Mouse (Mus musculus) liver, postnatal 0 days (tissue): ENCODE results near the gene Tmem123. TPM values are rescaled to one million over a fixed set of nuclear protein-coding genes. Genes with fewer than 3 reads are reported as not detected.
A peak's percentile ranks its signal among the peaks of the same experiment; 100 is the strongest.

Experiments used
- ATAC-seq: fragments of 200-750 bp; cut with Nextera tagmentation; 2 replicates; pipeline ENCODE4 v1.8.0; 2017; ENCODE audit warnings: mild to moderate bottlenecking, moderate library complexity
- DNase-seq: peaks from one replicate; pipeline ENCODE4 v3.0.0-alpha.2; 2016
- H3K27ac ChIP-seq: fragments of 300-500 bp; sonication (generic); 2 replicates; pipeline ENCODE4 v1.5.1; 2014; ENCODE audit warnings: antibody characterized with exemption, moderate library complexity, mild to moderate bottlenecking, low read depth
- H3K27me3 ChIP-seq: fragments of 300-500 bp; sonication (generic); 2 replicates; pipeline ENCODE4 v1.6.1; 2014; ENCODE audit warnings: low read length, control low read depth, mixed read lengths; ENCODE audit not compliant: insufficient read depth
- H3K36me3 ChIP-seq: fragments of 300-500 bp; sonication (generic); replicated peaks from 2 replicates; pipeline ENCODE4 v1.6.1; 2014; ENCODE audit warnings: mild to moderate bottlenecking, control low read depth, low read length, moderate library complexity, mixed read lengths; ENCODE audit not compliant: insufficient read depth
- H3K4me1 ChIP-seq: fragments of 300-500 bp; sonication (generic); 2 replicates; pipeline ENCODE4 v1.6.1; 2014; ENCODE audit warnings: antibody characterized with exemption, mild to moderate bottlenecking, control low read depth; ENCODE audit not compliant: insufficient read depth
- H3K4me2 ChIP-seq: fragments of 300-500 bp; sonication (generic); 2 replicates; pipeline ENCODE4 v1.6.1; 2014; ENCODE audit warnings: low read depth, mild to moderate bottlenecking, low read length, moderate library complexity, mixed read lengths
- H3K4me3 ChIP-seq: fragments of 300-500 bp; sonication (generic); 2 replicates; pipeline ENCODE4 v1.5.1; 2014; ENCODE audit warnings: low read depth, low read length
- H3K9ac ChIP-seq: fragments of 300-500 bp; sonication (generic); replicated peaks from 2 replicates; pipeline ENCODE4 v1.6.1; 2014; ENCODE audit warnings: mild to moderate bottlenecking, moderate library complexity
- H3K9me3 ChIP-seq: fragments of 300-500 bp; sonication (generic); 2 replicates; pipeline ENCODE4 v1.6.1; 2016; ENCODE audit warnings: mild to moderate bottlenecking, control low read depth, low read length, mixed read lengths
- CTCF ChIP-seq: sonication (generic); IDR thresholded peaks from 2 replicates; pipeline ENCODE4 v1.5.1; 2016; ENCODE audit warnings: antibody characterized with exemption, low read depth
- EP300 ChIP-seq: IDR thresholded peaks from 2 replicates; pipeline ENCODE4 v1.6.1; 2016; ENCODE audit warnings: antibody characterized with exemption, low read depth, mild to moderate bottlenecking
- WGBS: fragments of 180-500 bp; shearing (Covaris S2); extraction: QIAGEN DNeasy Blood & Tissue Kit; methylation state at CpG from one replicate; pipeline ENCODE4 v1.1.7; 2014; ENCODE audit not compliant: insufficient replicate concordance; 5-methylcytosine and 5-hydroxymethylcytosine counted together
- polyA plus RNA-seq: library from polyadenylated mRNA; unstranded; fragments of >200 nt; fragmentation: Nextera tagmentation; extraction: Ambion mirVana; gene quantifications from 2 replicates; pipeline ENCODE4 v1.2.1, GENCODE M21; 2015

Tmem123 gene
- polyA plus RNA-seq, result 27.7 and 29.2 TPM in 2 replicates

GRCm38 (mm10) chr9:7763614-7764300 lies at the start of gene Tmem123:
TSS of gene Tmem123 (plus strand) at chr9:7764041.
- peak within 1 kb of the TSS; percentile 87 for H3K4me2 ChIP-seq
- peak within 1 kb of the TSS; percentile 77 for H3K4me3 ChIP-seq
- peaks cover 6% of the 10 kb centered on the region for H3K36me3 ChIP-seq
- H3K4me1 ChIP-seq, result peaks cover 27% of the 10 kb centered on the region
- WGBS, result under 1% methylated on average over 48 of the region's 52 CpGs
- peak; percentile 100 for DNase-seq
- H3K9ac ChIP-seq, result peak within 1 kb of the TSS; percentile 84
- peaks cover 3% of the 10 kb centered on the region; the same call in 1 of the 2 replicates for H3K9me3 ChIP-seq
- H3K27me3 ChIP-seq, result no peaks in the 10 kb centered on the region
- TF ChIP-seq CTCF, result peak; percentile 58
- no peak; the same call in 1 of the 2 replicates for TF ChIP-seq EP300
- peak; percentile 95 for ATAC-seq
- peak within 1 kb of the TSS; percentile 86 for H3K27ac ChIP-seq

DNA sequence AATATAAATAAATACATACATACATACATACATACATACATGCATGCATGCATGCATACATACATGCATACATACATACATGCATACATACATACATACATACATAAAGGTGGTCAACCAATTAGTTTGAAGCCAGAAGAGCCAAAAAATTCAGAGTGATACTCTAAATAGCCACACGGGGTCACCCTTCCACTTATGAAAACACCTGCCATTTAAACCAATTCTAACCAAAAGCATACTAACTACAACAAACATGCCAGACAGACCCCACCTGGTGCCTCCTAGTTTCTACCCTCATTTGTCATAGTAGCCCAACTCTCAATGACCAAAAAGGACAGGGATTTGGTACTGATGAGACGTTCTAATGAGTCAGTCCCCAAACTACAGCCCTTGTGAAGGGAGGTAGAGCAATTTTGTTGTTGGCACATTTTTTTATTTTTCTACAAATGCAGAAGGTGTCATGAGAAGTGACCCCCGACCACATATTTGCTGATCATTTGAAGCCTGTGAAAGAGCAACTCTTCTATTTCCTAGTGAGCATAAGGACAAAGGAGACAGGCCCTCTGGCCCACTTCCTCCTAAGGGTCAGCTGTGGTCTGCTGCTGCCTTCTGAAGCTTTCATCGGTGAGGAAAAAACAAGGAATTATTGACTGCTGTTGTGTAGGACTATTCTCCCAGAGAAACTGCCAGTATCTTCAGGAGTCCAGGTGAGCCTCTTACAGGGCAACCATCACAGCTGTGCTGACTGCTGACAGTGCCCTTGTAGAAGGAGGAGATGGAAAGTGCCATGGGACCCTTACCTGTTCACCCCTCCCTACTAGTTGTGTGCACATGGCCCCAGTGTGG lies 49.6 kb upstream of the Tmem123 start:
- no peaks in the 10 kb centered on the region for H3K4me1 ChIP-seq
- ATAC-seq, result peak; percentile 31; the same call in 1 of the 2 replicates
- no peak overlapping the region for H3K4me2 ChIP-seq
- no peaks in the 10 kb centered on the region for H3K9me3 ChIP-seq
- no peaks in the 10 kb centered on the region for H3K36me3 ChIP-seq
- no peak overlapping the region for H3K4me3 ChIP-seq
- TF ChIP-seq CTCF (peak; percentile 80), EP300 (no peak)
- H3K27me3 ChIP-seq, result no peaks in the 10 kb centered on the region
- no peak overlapping the region for H3K27ac ChIP-seq
- no peak overlapping the region for H3K9ac ChIP-seq
- peak; percentile 33 for DNase-seq
- WGBS, result 30% methylated on average over 4 of the region's 4 CpGs

GRCm38 (mm10) chr9:7714908-7715175 lies 49.0 kb upstream of the Tmem123 start:
- H3K4me3 ChIP-seq, result no peak overlapping the region
- no peak for DNase-seq

GRCm38 (mm10) chr9:7721543-7721942 lies 42.3 kb upstream of the Tmem123 start:
- no peak overlapping the region for H3K27ac ChIP-seq
- H3K27me3 ChIP-seq, result no peaks in the 10 kb centered on the region
- H3K4me2 ChIP-seq, result no peak overlapping the region
- no peaks in the 10 kb centered on the region for H3K9me3 ChIP-seq
- no peaks in the 10 kb centered on the region for H3K4me1 ChIP-seq
- 70% methylated on average over 1 of the region's 1 CpGs for WGBS
- DNase-seq (no peak), ATAC-seq (no peak)
- no peak overlapping the region for H3K4me3 ChIP-seq
- H3K9ac ChIP-seq, result no peak overlapping the region
- no peak for TF ChIP-seq CTCF
- TF ChIP-seq EP300, result no peak
- H3K36me3 ChIP-seq, result no peaks in the 10 kb centered on the region

More at GRCm38 (mm10) chr9:7714908-7715175, 49.0 kb upstream of the Tmem123 start:
- no peaks in the 10 kb centered on the region for H3K36me3 ChIP-seq
- H3K27ac ChIP-seq, result no peak overlapping the region
- no peak for ATAC-seq
- WGBS, result 85% methylated on average over 2 of the region's 2 CpGs
- TF ChIP-seq EP300 (no peak), CTCF (no peak)
- no peak overlapping the region for H3K9ac ChIP-seq
- no peaks in the 10 kb centered on the region for H3K9me3 ChIP-seq
- H3K4me2 ChIP-seq, result no peak overlapping the region
- H3K27me3 ChIP-seq, result no peaks in the 10 kb centered on the region
- no peaks in the 10 kb centered on the region for H3K4me1 ChIP-seq

GRCm38 (mm10) chr9:7728997-7729396 lies 34.8 kb upstream of the Tmem123 start:
- no peak overlapping the region for H3K4me3 ChIP-seq
- TF ChIP-seq EP300, result no peak
- no peak for TF ChIP-seq CTCF
- H3K27ac ChIP-seq, result no peak overlapping the region
- H3K36me3 ChIP-seq, result no peaks in the 10 kb centered on the region
- 61% methylated on average over 4 of the region's 4 CpGs for WGBS
- H3K9ac ChIP-seq, result no peak overlapping the region
- no peak for ATAC-seq
- no peak for DNase-seq
- H3K27me3 ChIP-seq, result no peaks in the 10 kb centered on the region
- no peaks in the 10 kb centered on the region for H3K9me3 ChIP-seq
- no peaks in the 10 kb centered on the region for H3K4me1 ChIP-seq
- H3K4me2 ChIP-seq, result no peak overlapping the region

DNA sequence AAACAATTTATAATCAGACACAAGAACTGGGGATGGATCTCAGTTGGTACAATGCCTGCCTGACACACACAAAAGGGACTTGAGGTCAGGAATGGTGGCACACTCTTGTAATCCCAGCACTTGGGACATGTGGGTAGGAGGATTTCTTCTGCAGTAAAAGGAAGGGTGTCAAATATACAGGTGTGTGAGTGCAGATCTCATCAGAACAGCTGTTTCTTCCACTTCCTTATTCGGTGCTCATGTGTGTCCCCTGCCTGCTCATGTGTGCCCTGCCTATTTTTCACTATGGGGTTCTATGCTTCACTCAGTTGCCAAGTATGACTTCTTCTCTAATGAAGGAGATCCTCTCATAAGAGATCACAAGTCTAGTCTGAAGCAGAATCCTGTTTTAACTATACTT lies 21.1 kb upstream of the Tmem123 start:
- TF ChIP-seq EP300, result no peak
- TF ChIP-seq CTCF, result no peak
- H3K27me3 ChIP-seq, result no peaks in the 10 kb centered on the region
- ATAC-seq, result peak; percentile 40; the same call in 1 of the 2 replicates
- H3K27ac ChIP-seq, result peak overlapping the region; percentile 48; the same call in 1 of the 2 replicates
- H3K4me2 ChIP-seq, result no peak overlapping the region
- H3K9me3 ChIP-seq, result no peaks in the 10 kb centered on the region
- DNase-seq, result no peak
- no peaks in the 10 kb centered on the region for H3K4me1 ChIP-seq
- H3K36me3 ChIP-seq, result no peaks in the 10 kb centered on the region
- H3K9ac ChIP-seq, result no peak overlapping the region
- H3K4me3 ChIP-seq, result no peak overlapping the region
- 34% methylated on average over 1 of the region's 1 CpGs for WGBS
